Mouse (Mus musculus) myocyte (in vitro differentiated cells): ENCODE results near the gene Odaph. TPM values are rescaled to one million over a fixed set of nuclear protein-coding genes. Genes with fewer than 3 reads are reported as not detected.

Experiments
- H3K27me3 ChIP-seq: one replicate; pipeline ENCODE4 v1.6.1; 2011; ENCODE audit not compliant: control insufficient read depth, insufficient read depth, insufficient read length
- H3K36me3 ChIP-seq: one replicate; pipeline ENCODE4 v1.6.1; 2011; ENCODE audit not compliant: control insufficient read depth, insufficient read depth
- H3K4me2 ChIP-seq: one replicate; pipeline ENCODE4 v1.6.1; 2011; ENCODE audit warnings: low read depth, control low read depth
- H3K4me3 ChIP-seq: one replicate; pipeline ENCODE4 v1.5.1; 2011; ENCODE audit warnings: mild to moderate bottlenecking, control low read depth, moderate library complexity
- H3K79me2 ChIP-seq: one replicate; pipeline ENCODE4 v1.6.1; 2011; ENCODE audit not compliant: control insufficient read depth, insufficient read depth
- H3ac ChIP-seq: one replicate; pipeline ENCODE4 v1.6.1; 2011; ENCODE audit not compliant: control insufficient read depth, insufficient read length
- CEBPB ChIP-seq: IDR thresholded peaks from 2 replicates; pipeline ENCODE4 v1.6.1; 2011; ENCODE audit warnings: mild to moderate bottlenecking, moderate library complexity; ENCODE audit not compliant: poor library complexity, insufficient read depth, severe bottlenecking
- E2F4 ChIP-seq: IDR thresholded peaks from one replicate; pipeline ENCODE4 v1.6.1; 2011; ENCODE audit warnings: mild to moderate bottlenecking, control low read depth, moderate library complexity; ENCODE audit not compliant: insufficient read depth
- MAX ChIP-seq: IDR thresholded peaks from one replicate; pipeline ENCODE4 v1.6.1; 2011; ENCODE audit warnings: low read depth, mild to moderate bottlenecking, control low read depth
- MYOD1 ChIP-seq, 3 experiments: IDR thresholded peaks; one replicate each; pipeline ENCODE4 v1.6.1; 2011; ENCODE audit warnings: control low read depth in 2 of 3, low read depth in 2 of 3, mild to moderate bottlenecking in 2 of 3, moderate library complexity in 1 of 3; ENCODE audit not compliant: insufficient read length in 2 of 3, control insufficient read depth in 1 of 3
- MYOG ChIP-seq, 3 experiments: IDR thresholded peaks; one replicate each; pipeline ENCODE4 v1.6.1; 2011; ENCODE audit warnings: control low read depth in 2 of 3, low read depth in 2 of 3, mild to moderate bottlenecking in 2 of 3; ENCODE audit not compliant: insufficient read length in 2 of 3, control insufficient read depth in 1 of 3, insufficient read depth in 1 of 3
- POLR2A ChIP-seq: IDR thresholded peaks from one replicate; pipeline ENCODE4 v1.6.1; 2011; ENCODE audit warnings: low read depth, mild to moderate bottlenecking, control low read depth, moderate library complexity; ENCODE audit not compliant: insufficient read length
- POLR2AphosphoS2 ChIP-seq: IDR thresholded peaks from one replicate; pipeline ENCODE4 v1.6.1; 2011; ENCODE audit warnings: low read depth, control low read depth; ENCODE audit not compliant: insufficient read length
- REST ChIP-seq: IDR thresholded peaks from one replicate; pipeline ENCODE4 v1.6.1; 2011; ENCODE audit warnings: mild to moderate bottlenecking, control low read depth, moderate library complexity; ENCODE audit not compliant: insufficient read depth, insufficient read length
- SRF ChIP-seq: IDR thresholded peaks from one replicate; pipeline ENCODE4 v1.6.1; 2011; ENCODE audit warnings: low read depth; ENCODE audit not compliant: control insufficient read depth, insufficient read length
- TCF12 ChIP-seq: IDR thresholded peaks from one replicate; pipeline ENCODE4 v1.6.1; 2011; ENCODE audit warnings: mild to moderate bottlenecking, control low read depth; ENCODE audit not compliant: poor library complexity, insufficient read depth, severe bottlenecking
- TCF3 ChIP-seq: IDR thresholded peaks from one replicate; pipeline ENCODE4 v1.6.1; 2011; ENCODE audit warnings: low read depth, control low read depth; ENCODE audit not compliant: insufficient read length
- USF1 ChIP-seq: IDR thresholded peaks from one replicate; pipeline ENCODE4 v1.6.1; 2011; ENCODE audit warnings: low read depth, mild to moderate bottlenecking, control low read depth, moderate library complexity
- polyA plus RNA-seq: library from polyadenylated mRNA; unstranded; fragments of >200 nt; fragmentation: generic; extraction: Trizol; gene quantifications from one replicate; pipeline ENCODE4 v1.2.1, GENCODE M21; 2012; ENCODE audit warnings: missing spikeins

The Odaph gene
- polyA plus RNA-seq, 1 experiment = not detected

GRCm38 (mm10) chr5:91956991-91957760 lies 30.1 kb upstream of the Odaph start:
- H3ac ChIP-seq = no peak overlapping the region
- no peak overlapping the region for H3K4me3 ChIP-seq
- no peaks in the 10 kb centered on the region for H3K27me3 ChIP-seq
- no peak for TF ChIP-seq TCF3
- H3K79me2 ChIP-seq = peaks cover 41% of the 10 kb centered on the region
- peaks cover 47% of the 10 kb centered on the region for H3K36me3 ChIP-seq
- peak overlapping the region; percentile 4 for H3K4me2 ChIP-seq

- Histone ChIP-seq H3K4me3 (no peak overlapping the region), H3ac (no peak overlapping the region), H3K79me2 (peaks cover 43% of the 10 kb centered on the region), H3K36me3 (peaks cover 28% of the 10 kb centered on the region), H3K27me3 (no peaks in the 10 kb centered on the region), H3K4me2 (no peak overlapping the region)
- no peak for TF ChIP-seq MYOD1 (IDR thresholded peaks at IDR 0.05; ENCODE audit: control insufficient read depth in 1 of 3, insufficient read length in 2 of 3, low read depth in 2 of 3)
- TF ChIP-seq REST = no peak
- TF ChIP-seq MAX = no peak
- no peak for TF ChIP-seq TCF12
- TF ChIP-seq POLR2AphosphoS2 = no peak
- TF ChIP-seq E2F4 = no peak
- no peak for TF ChIP-seq CEBPB
- TF ChIP-seq SRF = no peak
- no peak for TF ChIP-seq TCF3
- TF ChIP-seq POLR2A = no peak
- no peak for TF ChIP-seq USF1
- no peak for TF ChIP-seq MYOG (IDR thresholded peaks at IDR 0.05; ENCODE audit: control insufficient read depth in 1 of 3, insufficient read depth in 1 of 3, insufficient read length in 2 of 3, low read depth in 2 of 3)
Measured at GRCm38 (mm10) chr5:91959096-91959495, 28.2 kb upstream of the Odaph start.

- Histone ChIP-seq H3K79me2 (peaks cover 43% of the 10 kb centered on the region), H3K27me3 (no peaks in the 10 kb centered on the region), H3K4me2 (peak overlapping the region; percentile 37), H3ac (no peak overlapping the region), H3K4me3 (peak overlapping the region; percentile 81), H3K36me3 (peaks cover 27% of the 10 kb centered on the region)
- TF ChIP-seq TCF12 = no peak
- TF ChIP-seq POLR2AphosphoS2 = no peak
- no peak for TF ChIP-seq E2F4
- TF ChIP-seq MYOD1 (IDR thresholded peaks at IDR 0.05; ENCODE audit: control insufficient read depth in 1 of 3, insufficient read length in 2 of 3, low read depth in 2 of 3) = no peak
- TF ChIP-seq CEBPB = no peak
- TF ChIP-seq USF1 = no peak
- TF ChIP-seq MAX = no peak
- no peak for TF ChIP-seq REST
- TF ChIP-seq POLR2A = no peak
Measured at GRCm38 (mm10) chr5:91959986-91960385, 27.3 kb upstream of the Odaph start.

- peak overlapping the region; percentile 81 for H3K4me3 ChIP-seq
- H3K36me3 ChIP-seq = peaks cover 20% of the 10 kb centered on the region
- H3K27me3 ChIP-seq = no peaks in the 10 kb centered on the region
- peak in 1 of 3 experiments; percentile 61 for TF ChIP-seq MYOG (IDR thresholded peaks at IDR 0.05; ENCODE audit: control insufficient read depth in 1 of 3, insufficient read depth in 1 of 3, insufficient read length in 2 of 3, low read depth in 2 of 3)
- no peak for TF ChIP-seq CEBPB
- TF ChIP-seq MYOD1 (IDR thresholded peaks at IDR 0.05; ENCODE audit: control insufficient read depth in 1 of 3, insufficient read length in 2 of 3, low read depth in 2 of 3) = peak in 2 of 3 experiments; percentile 61 to 68
- peak overlapping the region; percentile 88 for H3K4me2 ChIP-seq
- no peak overlapping the region for H3ac ChIP-seq
- H3K79me2 ChIP-seq = peaks cover 43% of the 10 kb centered on the region
Measured at GRCm38 (mm10) chr5:91960606-91961254, 26.5 kb upstream of the Odaph start.

- H3K36me3 ChIP-seq = peaks cover 14% of the 10 kb centered on the region
- H3ac ChIP-seq = no peak overlapping the region
- H3K4me2 ChIP-seq = peak overlapping the region; percentile 88
- peak overlapping the region; percentile 81 for H3K4me3 ChIP-seq
- H3K27me3 ChIP-seq = no peaks in the 10 kb centered on the region
- TF ChIP-seq TCF12 = no peak
- no peak for TF ChIP-seq REST
- no peak for TF ChIP-seq SRF
- no peak for TF ChIP-seq CEBPB
- no peak for TF ChIP-seq TCF3
- no peak for TF ChIP-seq POLR2A
- no peak for TF ChIP-seq MYOD1 (IDR thresholded peaks at IDR 0.05; ENCODE audit: control insufficient read depth in 1 of 3, insufficient read length in 2 of 3, low read depth in 2 of 3)
- TF ChIP-seq MYOG (IDR thresholded peaks at IDR 0.05; ENCODE audit: control insufficient read depth in 1 of 3, insufficient read depth in 1 of 3, insufficient read length in 2 of 3, low read depth in 2 of 3) = no peak
- no peak for TF ChIP-seq POLR2AphosphoS2
- TF ChIP-seq MAX = no peak
- TF ChIP-seq USF1 = no peak
- TF ChIP-seq E2F4 = no peak
- H3K79me2 ChIP-seq = peaks cover 43% of the 10 kb centered on the region
Measured at GRCm38 (mm10) chr5:91961370-91961769, 25.9 kb upstream of the Odaph start.
